23 mouse cellular contexts compared by ENCODE assay signal in genomic region chr15:92509372-92509771, GRCm38 (mm10).
"Had no signal": no experiment of that assay in that cellular context is flagged by ENCODE, and none has a peak within 500 bp of the region (broad histone marks: within the 10 kb centered on the region; RNA-seq: fewer than 3 reads in every experiment).

No protein-coding gene starts in this region.

- H3K9ac ChIP-seq: limb, embryonic 13.5 days; liver, embryonic 12.5 days; liver, embryonic 15.5 days; midbrain, embryonic 13.5 days; neural tube, embryonic 13.5 days; stomach, embryonic 15.5 days had no signal

- H3K4me3 ChIP-seq: layer of hippocampus, adult 2 months; limb, embryonic 10.5 days; limb, embryonic 13.5 days; liver, embryonic 12.5 days; liver, embryonic 15.5 days; megakaryocyte, embryonic 14.5 days; midbrain, embryonic 10.5 days; midbrain, embryonic 13.5 days; myocyte; neural tube, embryonic 13.5 days; stomach, embryonic 15.5 days had no signal

- ATAC-seq: liver, embryonic 12.5 days; midbrain, embryonic 13.5 days; midbrain, embryonic 16.5 days had no signal

- H3K4me2 ChIP-seq: limb, embryonic 13.5 days; liver, embryonic 12.5 days; liver, embryonic 15.5 days; midbrain, embryonic 13.5 days; neural tube, embryonic 13.5 days; stomach, embryonic 15.5 days had no signal

- H3K27me3 ChIP-seq: limb, embryonic 13.5 days; liver, embryonic 12.5 days; liver, embryonic 15.5 days; megakaryocyte, embryonic 14.5 days; midbrain, embryonic 13.5 days; neural tube, embryonic 13.5 days; stomach, embryonic 15.5 days had no signal

- H3K36me3 ChIP-seq: limb, embryonic 10.5 days; limb, embryonic 13.5 days; liver, embryonic 12.5 days; liver, embryonic 15.5 days; midbrain, embryonic 10.5 days; midbrain, embryonic 13.5 days; neural tube, embryonic 13.5 days; stomach, embryonic 15.5 days had no signal

- H3K4me1 ChIP-seq: limb, embryonic 10.5 days; limb, embryonic 13.5 days; liver, embryonic 12.5 days; liver, embryonic 15.5 days; megakaryocyte, embryonic 14.5 days; midbrain, embryonic 10.5 days; midbrain, embryonic 13.5 days; stomach, embryonic 15.5 days had no signal

- DNase-seq: kidney, postnatal 25 days; layer of hippocampus, adult 9-11 months; liver; lung, adult 18-20 months; lung, postnatal 36 days; retina, postnatal 1 day; right cerebral cortex, postnatal 25 days; spleen, adult 18-20 months; thymus, adult 2 months; thymus, postnatal 14 days had no signal

- H3K9me3 ChIP-seq: limb, embryonic 10.5 days; limb, embryonic 13.5 days; liver, embryonic 12.5 days; liver, embryonic 15.5 days; midbrain, embryonic 10.5 days; midbrain, embryonic 13.5 days; neural tube, embryonic 13.5 days; stomach, embryonic 15.5 days had no signal

- H3K27ac ChIP-seq: kidney, postnatal 0 days; layer of hippocampus, adult 2 months; limb, embryonic 10.5 days; limb, embryonic 13.5 days; liver, embryonic 12.5 days; liver, embryonic 15.5 days; midbrain, embryonic 10.5 days; midbrain, embryonic 13.5 days; neural tube, embryonic 13.5 days; stomach, embryonic 15.5 days had no signal
